Mouse (Mus musculus) embryonic facial prominence, embryonic 12.5 days (tissue): ENCODE data around the gene Rev1. TPM values are rescaled to one million over a fixed set of nuclear protein-coding genes. Genes with fewer than 3 reads are reported as not detected.

ENCODE experiments used
- ATAC-seq: fragments of 200-750 bp; cut with Nextera tagmentation; 2 replicates; pipeline ENCODE4 v1.8.0; 2017; ENCODE audit not compliant: insufficient number of reproducible peaks, insufficient read depth, low FRiP score, low TSS enrichment
- H3K27ac ChIP-seq: fragments of 300-500 bp; sonication (generic); 2 replicates; pipeline ENCODE4 v1.5.1; 2016; ENCODE audit warnings: mild to moderate bottlenecking
- H3K27me3 ChIP-seq: fragments of 300-500 bp; sonication (generic); 2 replicates; pipeline ENCODE4 v1.6.1; 2016; ENCODE audit warnings: mild to moderate bottlenecking, moderate library complexity
- H3K36me3 ChIP-seq: fragments of 300-500 bp; sonication (generic); 2 replicates; pipeline ENCODE4 v1.6.1; 2016; ENCODE audit warnings: mild to moderate bottlenecking
- H3K4me1 ChIP-seq: fragments of 300-500 bp; sonication (generic); 2 replicates; pipeline ENCODE4 v1.6.1; 2016
- H3K4me2 ChIP-seq: fragments of 300-500 bp; sonication (generic); replicated peaks from 2 replicates; pipeline ENCODE4 v1.6.1; 2016; ENCODE audit warnings: mild to moderate bottlenecking, moderate library complexity
- H3K4me3 ChIP-seq: fragments of 300-500 bp; sonication (generic); 2 replicates; pipeline ENCODE4 v1.5.1; 2016; ENCODE audit warnings: mild to moderate bottlenecking
- H3K9ac ChIP-seq: fragments of 300-500 bp; sonication (generic); 2 replicates; pipeline ENCODE4 v1.6.1; 2016; ENCODE audit warnings: mild to moderate bottlenecking, moderate library complexity
- H3K9me3 ChIP-seq: fragments of 300-500 bp; sonication (generic); 2 replicates; pipeline ENCODE4 v1.6.1; 2016; ENCODE audit warnings: mild to moderate bottlenecking, moderate library complexity
- WGBS: fragments of 180-500 bp; shearing (Covaris S2); methylation state at CpG from one replicate; pipeline ENCODE4 v1.1.7; 2016; 5-methylcytosine and 5-hydroxymethylcytosine counted together
- polyA plus RNA-seq: library from polyadenylated mRNA; unstranded; fragments of >200 nt; fragmentation: Nextera tagmentation; extraction: Ambion mirVana; gene quantifications from 2 replicates; pipeline ENCODE4 v1.2.1, GENCODE M21; 2016

The Rev1 gene
- polyA plus RNA-seq, 1 experiment from 2014 or later, result 48.6 TPM

DNA sequence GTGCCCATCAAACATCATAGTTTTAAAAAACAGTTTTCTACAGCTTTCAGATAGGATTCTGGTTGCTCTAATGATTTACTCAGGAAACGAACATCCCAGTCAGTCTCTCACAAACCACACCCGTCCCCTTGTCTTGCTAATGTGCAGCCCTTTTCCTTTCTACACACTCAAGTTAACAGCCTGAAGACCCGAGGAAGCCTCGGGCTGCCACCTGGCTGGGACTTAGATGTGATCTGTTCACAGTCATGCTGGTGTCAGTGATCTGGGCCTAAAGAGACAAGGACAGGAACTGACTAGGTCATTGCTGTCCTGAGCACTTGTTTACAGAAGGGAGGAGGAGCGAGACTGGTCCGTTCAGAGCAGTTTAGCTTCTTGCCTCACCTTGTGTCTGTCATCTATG is 71.2 kb downstream of the Rev1 start:
- H3K36me3 ChIP-seq, result peaks cover 77% of the 10 kb centered on the region

GRCm38 (mm10) chr1:38055176-38055575 is 74.4 kb downstream of the Rev1 start:
- H3K9ac ChIP-seq, result no peak overlapping the region
- ATAC-seq, result no peak
- H3K4me1 ChIP-seq, result no peaks in the 10 kb centered on the region
- WGBS, result 91% methylated on average over 5 of the region's 5 CpGs
- H3K36me3 ChIP-seq, result peaks cover 83% of the 10 kb centered on the region
- no peak overlapping the region for H3K4me2 ChIP-seq
- H3K27me3 ChIP-seq, result no peaks in the 10 kb centered on the region
- no peak overlapping the region for H3K4me3 ChIP-seq
- no peaks in the 10 kb centered on the region for H3K9me3 ChIP-seq
- no peak overlapping the region for H3K27ac ChIP-seq

More for the DNA sequence above, 71.2 kb downstream of the Rev1 start:
- no peaks in the 10 kb centered on the region for H3K9me3 ChIP-seq
- H3K4me3 ChIP-seq, result no peak overlapping the region
- 90% methylated on average over 6 of the region's 6 CpGs for WGBS
- no peak for ATAC-seq
- H3K9ac ChIP-seq, result no peak overlapping the region
- H3K4me1 ChIP-seq, result no peaks in the 10 kb centered on the region
- H3K27ac ChIP-seq, result no peak overlapping the region
- no peak overlapping the region for H3K4me2 ChIP-seq
- no peaks in the 10 kb centered on the region for H3K27me3 ChIP-seq

DNA sequence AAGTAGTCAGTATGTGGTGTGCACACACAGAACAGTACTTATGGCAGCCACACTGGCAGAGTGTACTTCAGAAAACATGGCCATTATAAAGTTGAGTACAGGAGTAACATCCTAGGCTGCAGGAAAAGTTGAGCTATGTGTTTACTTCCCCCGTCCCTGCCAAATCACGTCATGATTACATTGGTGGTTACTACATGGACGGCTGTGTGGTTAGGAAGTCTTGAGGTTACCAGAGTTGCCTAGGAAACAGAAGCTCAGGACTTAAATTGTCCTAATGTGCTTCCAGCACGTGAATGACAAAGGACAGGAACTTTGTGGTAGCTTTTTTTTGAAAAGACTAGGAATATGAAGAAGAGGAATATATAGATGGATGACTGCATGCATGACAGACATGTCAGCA is 80.0 kb downstream of the Rev1 start:
- Histone ChIP-seq H3K9me3 (no peaks in the 10 kb centered on the region), H3K4me1 (no peaks in the 10 kb centered on the region), H3K9ac (no peak overlapping the region), H3K36me3 (peaks cover 87% of the 10 kb centered on the region), H3K4me3 (no peak overlapping the region), H3K27me3 (no peaks in the 10 kb centered on the region), H3K4me2 (no peak overlapping the region), H3K27ac (no peak overlapping the region)
- ATAC-seq, result no peak
- WGBS, result 70% methylated on average over 4 of the region's 4 CpGs

DNA sequence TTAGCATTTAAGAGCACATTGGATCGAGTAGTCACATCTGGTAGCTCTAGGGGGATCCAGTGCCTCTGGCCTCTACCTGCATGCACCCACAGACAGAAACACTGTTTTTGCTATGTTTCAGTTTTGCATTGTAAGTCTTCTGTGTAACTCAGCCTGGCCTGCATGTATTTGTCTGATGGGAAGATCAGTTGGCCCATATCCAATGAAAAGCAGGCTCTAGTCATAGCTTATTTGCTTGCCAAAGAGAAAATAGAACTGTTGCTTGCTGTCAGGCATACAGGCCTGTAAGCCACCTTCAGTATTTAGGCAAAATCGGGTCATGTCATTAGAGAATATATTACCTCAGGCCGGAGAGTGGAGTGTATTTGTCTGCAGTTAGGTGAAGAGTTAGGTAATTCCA is 81.5 kb downstream of the Rev1 start:
- WGBS, result 92% methylated on average over 3 of the region's 3 CpGs

DNA sequence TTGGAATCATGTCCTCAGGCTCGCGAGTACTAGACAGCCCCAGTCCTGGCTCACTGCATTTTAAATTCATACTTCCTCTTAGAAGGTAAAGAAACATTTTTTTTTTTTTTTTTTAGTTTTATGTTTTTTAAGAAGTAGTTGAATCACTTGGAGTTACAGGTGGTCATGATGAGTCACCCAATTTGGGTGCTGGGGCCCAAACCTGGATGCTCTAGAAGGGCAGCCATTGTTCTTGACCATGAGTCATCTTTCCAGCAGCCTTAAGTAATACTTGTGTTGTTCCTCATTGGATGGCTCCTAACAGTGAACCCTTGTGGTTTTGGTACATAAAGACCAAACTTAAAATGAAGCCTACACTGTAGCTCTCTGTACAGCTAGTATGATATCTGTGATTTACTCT is 90.7 kb downstream of the Rev1 start:
- H3K9me3 ChIP-seq, result no peaks in the 10 kb centered on the region

More for the DNA sequence above, 81.5 kb downstream of the Rev1 start:
- Histone ChIP-seq H3K4me2 (no peak overlapping the region), H3K9ac (no peak overlapping the region), H3K27ac (no peak overlapping the region), H3K27me3 (no peaks in the 10 kb centered on the region), H3K9me3 (no peaks in the 10 kb centered on the region), H3K36me3 (peaks cover 76% of the 10 kb centered on the region), H3K4me1 (no peaks in the 10 kb centered on the region), H3K4me3 (no peak overlapping the region)
- ATAC-seq, result no peak

GRCm38 (mm10) chr1:38037375-38037774 is 92.2 kb downstream of the Rev1 start:
- H3K4me3 ChIP-seq, result no peak overlapping the region
- no peaks in the 10 kb centered on the region for H3K9me3 ChIP-seq
- H3K9ac ChIP-seq, result no peak overlapping the region
- ATAC-seq, result no peak
- no peaks in the 10 kb centered on the region for H3K27me3 ChIP-seq
- H3K4me1 ChIP-seq, result no peaks in the 10 kb centered on the region
- H3K27ac ChIP-seq, result no peak overlapping the region
- 89% methylated on average over 5 of the region's 5 CpGs for WGBS
- peaks cover 77% of the 10 kb centered on the region for H3K36me3 ChIP-seq
- H3K4me2 ChIP-seq, result no peak overlapping the region

More for the DNA sequence above, 90.7 kb downstream of the Rev1 start:
- no peak for ATAC-seq
- Histone ChIP-seq H3K36me3 (peaks cover 74% of the 10 kb centered on the region), H3K4me2 (no peak overlapping the region), H3K27me3 (no peaks in the 10 kb centered on the region), H3K27ac (no peak overlapping the region), H3K4me1 (no peaks in the 10 kb centered on the region), H3K4me3 (no peak overlapping the region), H3K9ac (no peak overlapping the region)
- 97% methylated on average over 2 of the region's 2 CpGs for WGBS

- 88% methylated on average over 4 of the region's 4 CpGs for WGBS
Measured at GRCm38 (mm10) chr1:38035521-38035920, 94.1 kb downstream of the Rev1 start.

GRCm38 (mm10) chr1:38031391-38031790 is 98.2 kb downstream of the Rev1 start:
- Histone ChIP-seq H3K4me2 (no peak overlapping the region), H3K36me3 (peaks cover 39% of the 10 kb centered on the region), H3K27me3 (no peaks in the 10 kb centered on the region), H3K9ac (no peak overlapping the region), H3K4me1 (no peaks in the 10 kb centered on the region), H3K4me3 (no peak overlapping the region), H3K9me3 (no peaks in the 10 kb centered on the region), H3K27ac (no peak overlapping the region)
- 93% methylated on average over 5 of the region's 5 CpGs for WGBS
- no peak for ATAC-seq

More at GRCm38 (mm10) chr1:38035521-38035920, 94.1 kb downstream of the Rev1 start:
- no peak overlapping the region for H3K27ac ChIP-seq
- H3K4me3 ChIP-seq, result no peak overlapping the region
- ATAC-seq, result no peak
- H3K9me3 ChIP-seq, result no peaks in the 10 kb centered on the region
- H3K27me3 ChIP-seq, result no peaks in the 10 kb centered on the region
- H3K9ac ChIP-seq, result no peak overlapping the region
- no peaks in the 10 kb centered on the region for H3K4me1 ChIP-seq
- H3K36me3 ChIP-seq, result peaks cover 68% of the 10 kb centered on the region
- no peak overlapping the region for H3K4me2 ChIP-seq

- Histone ChIP-seq H3K9ac (no peak overlapping the region), H3K27me3 (no peaks in the 10 kb centered on the region), H3K36me3 (peaks cover 31% of the 10 kb centered on the region), H3K4me3 (no peak overlapping the region), H3K4me1 (no peaks in the 10 kb centered on the region), H3K9me3 (no peaks in the 10 kb centered on the region), H3K4me2 (no peak overlapping the region), H3K27ac (no peak overlapping the region)
- ATAC-seq, result no peak
- WGBS, result 94% methylated on average over 7 of the region's 7 CpGs
Measured at GRCm38 (mm10) chr1:38027301-38027700, 102.3 kb downstream of the Rev1 start.

GRCm38 (mm10) chr1:38014551-38015203 is 114.9 kb downstream of the Rev1 start:
- H3K36me3 ChIP-seq, result peaks cover 18% of the 10 kb centered on the region
- H3K9me3 ChIP-seq, result no peaks in the 10 kb centered on the region
- H3K4me3 ChIP-seq, result no peak overlapping the region
- no peaks in the 10 kb centered on the region for H3K4me1 ChIP-seq
- H3K27me3 ChIP-seq, result no peaks in the 10 kb centered on the region
- no peak overlapping the region for H3K9ac ChIP-seq
- H3K27ac ChIP-seq, result no peak overlapping the region
- ATAC-seq, result no peak
- H3K4me2 ChIP-seq, result no peak overlapping the region
- WGBS, result 90% methylated on average over 2 of the region's 2 CpGs

GRCm38 (mm10) chr1:38012509-38012908 is 117.1 kb downstream of the Rev1 start:
- Histone ChIP-seq H3K9ac (no peak overlapping the region), H3K36me3 (no peaks in the 10 kb centered on the region), H3K27ac (no peak overlapping the region), H3K9me3 (no peaks in the 10 kb centered on the region), H3K4me1 (no peaks in the 10 kb centered on the region), H3K27me3 (no peaks in the 10 kb centered on the region), H3K4me2 (no peak overlapping the region), H3K4me3 (no peak overlapping the region)
- no peak for ATAC-seq

GRCm38 (mm10) chr1:38012104-38012503 is 117.5 kb downstream of the Rev1 start:
- Histone ChIP-seq H3K27ac (no peak overlapping the region), H3K9ac (no peak overlapping the region), H3K36me3 (no peaks in the 10 kb centered on the region), H3K4me2 (no peak overlapping the region), H3K27me3 (no peaks in the 10 kb centered on the region), H3K4me3 (no peak overlapping the region), H3K4me1 (no peaks in the 10 kb centered on the region), H3K9me3 (no peaks in the 10 kb centered on the region)
- WGBS, result 88% methylated on average over 3 of the region's 3 CpGs
- ATAC-seq, result no peak
